Mouse (Mus musculus): ENCODE data around the gene Cd302.
A peak's percentile ranks its signal among the peaks of the same experiment; 100 is the strongest.

The Cd302 gene

GRCm38 (mm10) chr2:60284467-60284821, at the start of gene Cd302:
Gene Cd302 (minus strand): TSS chr2:60284488.
- DNase-seq = no peak

- no peak for DNase-seq
Observed at GRCm38 (mm10) chr2:60328641-60329040, 44.4 kb upstream of the Cd302 start.

- no peak for DNase-seq
Observed at GRCm38 (mm10) chr2:60327581-60327980, 43.3 kb upstream of the Cd302 start.

- DNase-seq = no peak
Observed at GRCm38 (mm10) chr2:60326948-60327347, 42.7 kb upstream of the Cd302 start.

- DNase-seq = peak; percentile 43
Observed at GRCm38 (mm10) chr2:60323411-60323810, 39.1 kb upstream of the Cd302 start.

GRCm38 (mm10) chr2:60322031-60322726, 37.9 kb upstream of the Cd302 start:
- DNase-seq = no peak

GRCm38 (mm10) chr2:60303796-60304195, 19.5 kb upstream of the Cd302 start:
- no peak for DNase-seq

- DNase-seq = no peak
Observed at GRCm38 (mm10) chr2:60299323-60299722, 15.0 kb upstream of the Cd302 start.

GRCm38 (mm10) chr2:60298266-60298665, 14.0 kb upstream of the Cd302 start:
- no peak for DNase-seq

GRCm38 (mm10) chr2:60291381-60291780, 7.1 kb upstream of the Cd302 start:
- DNase-seq = no peak

- DNase-seq = no peak
Observed at GRCm38 (mm10) chr2:60289451-60289850, 5.2 kb upstream of the Cd302 start.

GRCm38 (mm10) chr2:60288606-60289005, 4.3 kb upstream of the Cd302 start:
- DNase-seq = no peak

GRCm38 (mm10) chr2:60285107-60285617, 874 bp upstream of the Cd302 start:
- no peak for DNase-seq

GRCm38 (mm10) chr2:60283751-60284466, 379 bp downstream of the Cd302 start:
- DNase-seq = peak; percentile 77

GRCm38 (mm10) chr2:60283208-60283750, 1.0 kb downstream of the Cd302 start:
- DNase-seq = peak; percentile 37

- no peak for DNase-seq
Observed at GRCm38 (mm10) chr2:60282625-60283024, 1.7 kb downstream of the Cd302 start.

- no peak for DNase-seq
Observed at GRCm38 (mm10) chr2:60278627-60279026, 5.7 kb downstream of the Cd302 start.

GRCm38 (mm10) chr2:60269856-60270479, 14.3 kb downstream of the Cd302 start:
- no peak for DNase-seq

- DNase-seq = no peak
Observed at GRCm38 (mm10) chr2:60267567-60267966, 16.7 kb downstream of the Cd302 start.

- no peak for DNase-seq
Observed at GRCm38 (mm10) chr2:60260621-60261350, 23.5 kb downstream of the Cd302 start.

- DNase-seq = no peak
Observed at GRCm38 (mm10) chr2:60259186-60259585, 25.1 kb downstream of the Cd302 start.

- DNase-seq = no peak
Observed at GRCm38 (mm10) chr2:60256751-60257150, 27.5 kb downstream of the Cd302 start.

- DNase-seq = no peak
Observed at GRCm38 (mm10) chr2:60253506-60253905, 30.8 kb downstream of the Cd302 start.
